Mouse (Mus musculus) retina, postnatal 7 days (tissue): ENCODE measurements at regions not wholly inside any gene's neighbourhood (a gene's known extent, or its start where the extent isn't known, plus 50 kb on each side); places are given as distances from the start of the nearest gene placed in this dataset.
"Not testable (repeated sequence)": the region's sequence is repeated elsewhere in the genome, so short reads cannot be mapped to it uniquely, and the experiment has no call there.

Experiments
- DNase-seq: peaks from one replicate; pipeline ENCODE4 v3.0.0-alpha.2; 2012; ENCODE audit warnings: low read depth, low spot score

DNA sequence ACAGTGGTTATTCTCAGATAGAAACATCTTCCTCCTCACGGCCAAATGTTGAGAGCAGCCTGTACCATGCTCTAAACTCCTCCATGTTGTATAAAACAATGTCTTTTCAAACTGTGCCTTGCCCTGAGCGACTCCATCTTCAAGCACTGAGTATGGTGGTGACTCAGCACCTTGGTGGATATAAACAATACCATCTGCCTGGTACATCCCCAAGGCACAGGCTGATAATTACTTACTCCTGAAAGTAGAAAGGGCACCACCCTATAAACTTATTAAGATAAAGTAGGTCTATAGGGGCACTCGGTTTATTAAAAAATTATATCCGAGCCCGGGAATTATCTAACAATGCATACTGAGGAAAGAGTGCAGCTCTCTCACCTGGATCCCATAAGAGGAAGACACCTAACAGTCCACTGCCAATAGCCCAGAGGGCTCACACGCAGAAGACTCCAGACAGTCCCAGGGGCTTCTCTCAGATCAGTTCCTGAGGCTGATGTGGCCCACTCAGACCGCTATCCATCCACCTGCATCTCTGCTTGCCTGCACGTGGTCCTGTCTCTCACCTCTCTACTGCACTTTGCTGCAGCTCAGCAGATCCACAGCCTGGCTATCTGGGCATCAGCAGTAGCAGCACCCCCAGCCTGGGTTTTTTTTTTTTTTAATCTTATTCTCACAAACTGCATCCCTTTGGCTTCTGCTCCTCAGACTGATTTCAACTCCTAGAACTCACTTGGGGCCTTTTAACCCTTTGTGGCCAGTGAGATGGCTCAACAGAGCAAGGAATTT, 109.7 kb upstream of the Dlg1 start:
- no peak for DNase-seq

DNA sequence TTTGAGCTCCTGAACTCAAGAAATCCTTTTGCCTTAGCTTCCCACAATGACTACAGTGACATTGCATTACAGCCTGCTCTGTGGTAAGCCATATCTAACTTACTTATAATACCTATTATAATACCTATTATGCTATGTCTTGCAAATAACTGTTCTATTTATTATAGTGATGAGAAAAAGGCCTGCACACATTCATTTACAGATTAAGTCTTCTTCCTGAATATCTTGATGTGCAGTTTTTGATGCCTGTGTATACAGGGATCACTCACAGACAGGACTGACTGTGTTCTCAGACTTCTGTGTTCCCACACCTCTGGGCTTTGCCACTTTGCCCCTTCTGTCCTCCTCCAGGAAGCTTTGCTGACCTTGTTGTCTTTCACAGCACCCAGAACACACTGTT, 102.8 kb upstream of the Dlg1 start:
- DNase-seq: no peak

DNA sequence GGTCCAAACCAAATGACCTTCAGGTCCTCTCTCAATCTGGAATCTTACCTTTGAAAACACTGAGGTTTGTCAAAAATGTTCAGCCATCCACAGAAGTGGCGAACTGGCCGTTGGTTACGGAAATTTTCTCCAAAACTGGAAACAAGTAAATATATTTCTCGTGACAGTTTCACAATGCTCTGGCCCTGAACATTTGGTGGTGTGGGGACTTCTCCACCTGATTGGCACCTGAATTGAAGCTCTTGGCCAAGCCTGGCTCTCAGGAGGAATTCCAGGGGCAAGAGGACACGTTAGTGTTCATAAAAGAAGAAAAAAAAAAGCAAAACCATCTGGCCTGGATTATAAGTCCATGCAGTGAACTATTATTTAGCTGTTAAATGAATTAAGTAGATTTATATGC, 98.3 kb upstream of the Dlg1 start:
- no peak for DNase-seq

GRCm38 (mm10) chr16:31568316-31568715, 94.9 kb upstream of the Dlg1 start:
- no peak for DNase-seq

DNA sequence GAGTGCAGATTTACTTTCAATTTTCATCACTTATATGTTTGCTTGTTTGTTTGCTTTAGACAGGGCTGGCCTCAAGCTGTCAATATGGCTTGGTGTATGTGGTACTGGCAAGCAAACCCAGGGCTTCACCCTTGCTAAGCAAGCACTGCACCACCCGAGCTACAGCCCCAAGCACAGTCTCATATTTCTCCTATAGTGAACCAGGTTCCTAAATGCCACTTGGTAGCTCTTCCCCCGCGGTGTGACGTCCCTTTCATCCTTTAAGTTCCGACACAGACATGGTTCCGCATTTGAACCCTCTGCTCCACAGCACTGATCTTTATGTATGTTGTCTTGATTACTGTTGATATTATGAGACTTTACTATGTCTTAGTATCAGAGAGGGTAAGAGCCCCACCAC, 93.4 kb upstream of the Dlg1 start:
- no peak for DNase-seq

GRCm38 (mm10) chr16:31570311-31571139, 92.7 kb upstream of the Dlg1 start:
- no peak for DNase-seq

GRCm38 (mm10) chr16:31573833-31574232, 89.4 kb upstream of the Dlg1 start:
- DNase-seq: not testable (repeated sequence)

DNA sequence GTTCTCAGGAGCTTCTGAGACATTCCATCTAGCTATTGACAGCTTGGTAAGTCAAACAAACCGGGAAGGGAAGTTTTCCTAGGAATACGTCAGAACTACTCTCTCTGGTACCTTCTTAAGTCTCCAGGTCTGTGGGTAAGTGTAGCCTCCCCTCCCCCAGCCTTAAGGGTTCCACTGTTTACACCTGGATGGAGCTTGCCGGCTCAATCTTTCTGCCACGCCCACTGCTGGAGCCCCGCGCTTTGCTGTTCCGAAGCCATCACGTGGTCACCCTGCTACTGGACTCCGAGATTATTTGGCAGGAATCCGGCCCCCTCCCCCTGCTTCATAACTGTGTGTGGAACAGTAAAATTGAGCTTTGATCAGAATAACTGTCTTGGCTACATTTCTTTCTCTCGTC, 87.6 kb upstream of the Dlg1 start:
- not testable (repeated sequence) for DNase-seq

GRCm38 (mm10) chr16:31576422-31576821, 86.8 kb upstream of the Dlg1 start:
- DNase-seq: no peak

GRCm38 (mm10) chr16:31577347-31577746, 85.9 kb upstream of the Dlg1 start:
- DNase-seq: no peak

- no peak for DNase-seq
Observed at GRCm38 (mm10) chr16:31579318-31579717, 83.9 kb upstream of the Dlg1 start.

DNA sequence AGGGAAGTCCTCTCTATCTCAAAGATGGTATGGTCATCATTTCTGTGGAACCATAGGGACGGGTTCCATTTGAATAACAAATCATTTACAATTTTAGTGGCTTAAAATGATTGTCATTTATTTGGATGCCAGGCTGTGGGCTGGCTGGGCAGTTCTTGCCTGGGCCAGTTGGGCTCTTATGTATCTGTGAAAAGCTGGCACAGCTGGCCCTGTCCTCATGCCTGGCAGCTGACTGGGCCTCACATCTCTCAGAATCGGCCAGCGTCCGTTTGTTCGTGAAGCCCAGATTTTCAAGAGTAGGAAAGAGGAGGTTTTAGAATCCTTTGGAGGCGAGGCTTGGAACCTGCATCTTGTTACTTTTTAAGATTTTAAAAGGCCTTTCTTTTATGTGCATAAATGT, 82.5 kb upstream of the Dlg1 start:
- no peak for DNase-seq

DNA sequence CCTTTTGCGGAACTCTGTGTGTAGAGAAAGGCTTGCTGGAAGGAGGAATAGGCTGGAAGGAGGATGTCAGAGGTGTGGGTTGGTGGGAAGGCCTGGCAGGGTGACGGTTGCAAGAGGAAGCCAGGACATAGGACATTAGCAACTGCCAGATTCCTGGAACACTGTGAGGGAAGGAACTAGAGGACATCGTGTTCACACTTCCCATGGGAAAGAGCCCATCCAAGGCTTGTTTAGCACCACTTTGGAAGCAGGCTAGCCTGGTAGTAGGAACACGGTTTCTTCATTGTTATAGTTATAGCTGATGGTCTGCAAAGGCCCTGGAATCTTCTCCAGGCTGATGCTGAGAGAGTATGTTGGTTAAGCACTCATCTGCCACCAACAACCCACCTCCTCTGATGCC, 80.4 kb upstream of the Dlg1 start:
- no peak for DNase-seq

- no peak for DNase-seq
Observed at GRCm38 (mm10) chr16:31583627-31584026, 79.6 kb upstream of the Dlg1 start.

DNA sequence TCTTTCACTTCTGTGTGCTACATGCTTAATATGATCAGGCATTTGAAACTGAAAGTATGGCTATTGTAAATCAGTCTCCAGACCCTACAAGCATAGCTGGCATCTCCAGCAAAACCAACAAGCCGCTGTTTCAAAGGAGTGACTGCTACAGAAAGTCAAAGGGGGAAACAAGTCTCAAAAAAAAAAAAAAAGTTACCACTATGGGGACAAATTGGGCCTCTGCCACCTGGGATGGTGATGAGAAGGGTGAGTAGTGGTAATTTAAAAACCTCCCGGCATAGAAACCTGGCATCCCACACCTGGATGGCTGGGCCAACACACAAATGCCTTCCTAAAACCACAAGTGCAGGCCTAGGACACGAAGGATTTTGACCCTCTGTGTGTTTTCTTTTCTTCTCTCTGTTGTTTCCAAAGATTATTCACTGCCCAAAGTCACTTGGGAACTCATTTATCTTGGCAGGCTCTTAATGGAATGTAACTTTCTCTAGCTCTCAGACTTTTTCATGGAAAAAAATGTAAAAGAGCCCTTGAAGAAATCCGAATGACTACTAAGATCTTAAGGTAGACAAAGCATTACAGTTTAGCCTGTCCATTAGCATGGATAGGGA, 78.9 kb upstream of the Dlg1 start:
- no peak for DNase-seq

DNA sequence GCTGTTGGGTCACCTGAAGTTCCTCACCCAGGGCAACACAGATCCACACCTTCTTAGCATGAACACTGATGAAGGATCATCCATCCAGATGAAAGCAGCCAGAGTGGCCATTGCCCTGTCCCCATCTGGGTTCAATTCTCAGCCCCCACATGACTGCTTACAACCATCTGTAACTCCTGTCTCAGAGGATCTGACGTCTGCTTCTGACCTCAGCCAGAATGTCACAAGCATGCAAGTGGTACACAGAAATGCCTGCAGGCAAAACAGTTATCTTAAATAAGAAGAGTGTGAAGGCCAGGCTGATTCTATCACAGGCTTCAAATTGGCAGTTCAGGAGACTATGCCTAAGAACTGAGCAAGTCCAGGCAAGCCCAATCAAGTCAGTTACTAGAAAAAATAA, 76.2 kb upstream of the Dlg1 start:
- no peak for DNase-seq

- no peak for DNase-seq
Observed at GRCm38 (mm10) chr16:31589576-31589975, 73.7 kb upstream of the Dlg1 start.

DNA sequence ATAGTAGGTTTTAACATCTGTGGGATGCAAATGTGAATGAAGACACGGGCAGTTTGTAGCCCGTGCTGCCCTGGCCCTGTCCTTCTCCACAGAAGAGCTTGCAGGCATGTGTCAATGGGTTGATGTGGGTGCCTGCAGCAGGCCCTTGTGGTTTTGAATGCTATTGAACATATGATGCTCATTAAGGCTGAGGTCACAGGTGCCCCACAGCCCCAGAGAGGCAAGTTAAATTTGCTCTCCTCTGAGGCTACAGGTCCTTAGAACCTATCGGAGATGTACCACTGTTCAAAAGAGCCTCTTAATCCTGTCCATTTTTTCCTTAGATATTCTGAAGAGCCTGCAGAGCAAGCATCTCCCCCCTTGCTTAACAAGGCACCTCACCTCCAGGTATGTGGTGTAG, 71.7 kb upstream of the Dlg1 start:
- no peak for DNase-seq

DNA sequence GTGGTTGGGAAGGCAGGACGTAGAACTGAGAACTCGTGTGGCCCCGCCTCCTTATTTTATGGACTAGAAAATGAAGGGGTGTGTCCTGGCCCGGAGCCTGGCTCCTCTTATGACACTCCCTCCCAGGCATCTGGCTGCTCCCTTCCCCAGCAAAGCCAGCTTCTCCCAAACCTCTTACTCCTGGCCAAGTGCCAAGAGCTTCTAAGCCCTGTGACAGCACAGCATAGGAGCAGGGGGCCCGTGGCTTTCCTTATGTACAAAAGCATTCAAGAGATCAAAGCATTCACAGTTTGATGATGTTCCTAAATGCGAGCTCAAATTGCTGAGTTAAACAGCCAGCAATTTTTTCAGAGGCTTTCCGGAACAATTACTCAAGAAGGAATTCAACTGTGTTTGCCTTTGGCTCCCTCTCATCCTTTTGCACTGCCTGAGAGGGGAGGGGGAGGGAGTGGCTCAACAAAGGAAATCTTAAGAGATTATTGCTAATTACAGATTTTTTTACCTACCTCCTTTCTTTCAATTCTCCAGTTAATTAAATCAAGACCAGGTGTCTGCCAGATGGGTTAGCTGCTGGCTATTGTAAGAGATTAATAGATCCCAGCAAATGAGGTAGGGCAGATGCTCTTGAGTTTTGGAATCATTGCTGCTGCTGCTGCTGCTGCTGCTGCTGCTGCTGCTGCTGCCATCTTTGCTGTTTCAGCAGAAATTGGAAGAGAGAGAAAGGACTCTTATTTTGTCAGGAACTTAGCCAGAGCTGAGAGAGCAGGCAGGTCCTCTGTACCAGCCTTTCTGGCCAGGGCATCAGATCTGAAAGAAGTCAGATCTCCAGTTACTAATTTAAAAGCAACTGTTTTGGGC, 71.0 kb upstream of the Dlg1 start:
- DNase-seq: peak; percentile 70

GRCm38 (mm10) chr16:31592973-31593683, 70.1 kb upstream of the Dlg1 start:
- no peak for DNase-seq

GRCm38 (mm10) chr16:31597965-31598364, 65.3 kb upstream of the Dlg1 start:
- DNase-seq: no peak
